Mouse (Mus musculus) spleen, embryonic (tissue): Measurements from ENCODE around the gene Pigs.

Experiments used
- CTCF ChIA-PET: fragments of 350-600 bp; sonication (Branson Sonifier 250); formaldehyde crosslinking; loops from one replicate; lab custom pipeline; 2022; lab: Charles Lee

Pigs gene

GRCm38 (mm10) chr11:78327634-78328511, at the start of gene Pigs:
Gene Pigs (plus strand): TSS chr11:78328415.
- CTCF ChIA-PET: interaction anchor here (0.7 kb wide), 1 partner anchor 24 kb away, joined by 4 read pairs; no protein-coding TSS in a partner anchor

GRCm38 (mm10) chr11:78278853-78279252, 49.4 kb upstream of the Pigs start:
- CTCF ChIA-PET: no interaction called here

- CTCF ChIA-PET: no interaction called here
Measured at GRCm38 (mm10) chr11:78279586-78279985, 48.6 kb upstream of the Pigs start.

GRCm38 (mm10) chr11:78289146-78289763, 39.0 kb upstream of the Pigs start:
- CTCF ChIA-PET: interaction anchor here (0.5 kb wide), 1 partner anchor 33 kb away, joined by 15 read pairs; no protein-coding TSS in a partner anchor

- CTCF ChIA-PET: no interaction called here
Measured at GRCm38 (mm10) chr11:78290654-78291053, 37.6 kb upstream of the Pigs start, which contains the start of gene BC030499. Gene BC030499 (plus strand): TSS chr11:78290841.

GRCm38 (mm10) chr11:78294585-78294984, 33.6 kb upstream of the Pigs start:
- CTCF ChIA-PET: no interaction called here

- CTCF ChIA-PET: no interaction called here
Measured at GRCm38 (mm10) chr11:78300917-78301316, 27.3 kb upstream of the Pigs start.

- CTCF ChIA-PET: interaction anchor here (0.8 kb wide), 1 partner anchor 31 kb away, joined by 3 read pairs; no protein-coding TSS in a partner anchor
Measured at GRCm38 (mm10) chr11:78301357-78302084, 26.7 kb upstream of the Pigs start, which contains the start of gene Spag5. Gene Spag5 (plus strand): TSS chr11:78301529.

GRCm38 (mm10) chr11:78305272-78305671, 22.9 kb upstream of the Pigs start:
- CTCF ChIA-PET: no interaction called here

- CTCF ChIA-PET: interaction anchor here (0.6 to 0.7 kb wide), 2 partner anchors 132 to 283 kb away, joined by 3 to 6 read pairs; no protein-coding TSS in a partner anchor
Measured at GRCm38 (mm10) chr11:78310861-78311511, 17.2 kb upstream of the Pigs start.

- CTCF ChIA-PET: no interaction called here
Measured at GRCm38 (mm10) chr11:78313662-78314061, 14.6 kb upstream of the Pigs start.

- CTCF ChIA-PET: no interaction called here
Measured at GRCm38 (mm10) chr11:78318411-78318810, 9.8 kb upstream of the Pigs start.

- CTCF ChIA-PET: interaction anchor here (0.7 kb wide), 2 partner anchors 14 to 22 kb away, joined by 4 read pairs; no protein-coding TSS in a partner anchor
Measured at GRCm38 (mm10) chr11:78322076-78322831, 6.0 kb upstream of the Pigs start.

GRCm38 (mm10) chr11:78322860-78323259, 5.4 kb upstream of the Pigs start, which contains the start of gene Aldoc:
Gene Aldoc (plus strand): TSS chr11:78322968.
- CTCF ChIA-PET: no interaction called here

GRCm38 (mm10) chr11:78324000-78324785, 4.0 kb upstream of the Pigs start:
- CTCF ChIA-PET: interaction anchor here (0.5 to 0.6 kb wide), 2 partner anchors 13 to 745 kb away, joined by 3 to 12 read pairs; no protein-coding TSS in a partner anchor

GRCm38 (mm10) chr11:78324965-78325364, 3.2 kb upstream of the Pigs start:
- CTCF ChIA-PET: no interaction called here

- CTCF ChIA-PET: no interaction called here
Measured at GRCm38 (mm10) chr11:78327215-78327614, 1.0 kb upstream of the Pigs start.

GRCm38 (mm10) chr11:78328512-78329056, 369 bp downstream of the Pigs start:
- CTCF ChIA-PET: interaction anchor here (0.7 kb wide), 1 partner anchor 23 kb away, joined by 4 read pairs; no protein-coding TSS in a partner anchor

- CTCF ChIA-PET: no interaction called here
Measured at GRCm38 (mm10) chr11:78332676-78333075, 4.5 kb downstream of the Pigs start.
